Mouse (Mus musculus): Measurements from ENCODE around the gene Mat2a. TPM values are rescaled to one million over a fixed set of nuclear protein-coding genes. Genes with fewer than 3 reads are reported as not detected.
"Not testable (repeated sequence)": the region's sequence is repeated elsewhere in the genome, so short reads cannot be mapped to it uniquely, and the experiment has no call there.

Mat2a gene
- polyA plus RNA-seq (2012; rRNA removed), result 177 and 192 TPM in 2 replicates

- no peak for DNase-seq (ENCODE audit: low read depth)
Measured at GRCm38 (mm10) chr6:72439355-72440185, at the start of gene Mat2a. TSS of gene Mat2a (minus strand) at chr6:72439558.

GRCm38 (mm10) chr6:72488850-72489249, 49.5 kb upstream of the Mat2a start:
- no peak for DNase-seq (ENCODE audit: low read depth)

GRCm38 (mm10) chr6:72487282-72487681, 47.9 kb upstream of the Mat2a start:
- DNase-seq (ENCODE audit: low read depth), result no peak

- DNase-seq (ENCODE audit: low read depth), result no peak
Measured at GRCm38 (mm10) chr6:72486307-72486706, 46.9 kb upstream of the Mat2a start.

GRCm38 (mm10) chr6:72484887-72485286, 45.5 kb upstream of the Mat2a start:
- DNase-seq (ENCODE audit: low read depth), result no peak

GRCm38 (mm10) chr6:72482156-72482555, 42.8 kb upstream of the Mat2a start:
- no peak for DNase-seq (ENCODE audit: low read depth)

- DNase-seq (ENCODE audit: low read depth), result no peak
Measured at GRCm38 (mm10) chr6:72480422-72480702, 41.0 kb upstream of the Mat2a start.

GRCm38 (mm10) chr6:72479645-72480421, 40.5 kb upstream of the Mat2a start:
- DNase-seq (ENCODE audit: low read depth), result no peak

GRCm38 (mm10) chr6:72478691-72479090, 39.3 kb upstream of the Mat2a start:
- DNase-seq (ENCODE audit: low read depth), result not testable (repeated sequence)

- no peak for DNase-seq (ENCODE audit: low read depth)
Measured at GRCm38 (mm10) chr6:72477621-72478020, 38.3 kb upstream of the Mat2a start.

GRCm38 (mm10) chr6:72476836-72477235, 37.5 kb upstream of the Mat2a start:
- DNase-seq (ENCODE audit: low read depth), result no peak

GRCm38 (mm10) chr6:72475221-72475985, 36.0 kb upstream of the Mat2a start:
- DNase-seq (ENCODE audit: low read depth), result no peak

GRCm38 (mm10) chr6:72473264-72474041, 34.1 kb upstream of the Mat2a start:
- peak; percentile 89 for DNase-seq (ENCODE audit: low read depth)

GRCm38 (mm10) chr6:72466171-72466570, 26.8 kb upstream of the Mat2a start:
- no peak for DNase-seq (ENCODE audit: low read depth)

GRCm38 (mm10) chr6:72465361-72466157, 26.2 kb upstream of the Mat2a start:
- no peak for DNase-seq (ENCODE audit: low read depth)

GRCm38 (mm10) chr6:72462550-72463257, 23.3 kb upstream of the Mat2a start:
- peak; percentile 92 for DNase-seq (ENCODE audit: low read depth)

- DNase-seq (ENCODE audit: low read depth), result no peak
Measured at GRCm38 (mm10) chr6:72460036-72460801, 20.9 kb upstream of the Mat2a start.

- no peak for DNase-seq (ENCODE audit: low read depth)
Measured at GRCm38 (mm10) chr6:72458921-72459320, 19.6 kb upstream of the Mat2a start.

GRCm38 (mm10) chr6:72458418-72458817, 19.1 kb upstream of the Mat2a start:
- DNase-seq (ENCODE audit: low read depth), result no peak
